Mouse (Mus musculus): ENCODE data around the gene Scn8a.

DNA sequence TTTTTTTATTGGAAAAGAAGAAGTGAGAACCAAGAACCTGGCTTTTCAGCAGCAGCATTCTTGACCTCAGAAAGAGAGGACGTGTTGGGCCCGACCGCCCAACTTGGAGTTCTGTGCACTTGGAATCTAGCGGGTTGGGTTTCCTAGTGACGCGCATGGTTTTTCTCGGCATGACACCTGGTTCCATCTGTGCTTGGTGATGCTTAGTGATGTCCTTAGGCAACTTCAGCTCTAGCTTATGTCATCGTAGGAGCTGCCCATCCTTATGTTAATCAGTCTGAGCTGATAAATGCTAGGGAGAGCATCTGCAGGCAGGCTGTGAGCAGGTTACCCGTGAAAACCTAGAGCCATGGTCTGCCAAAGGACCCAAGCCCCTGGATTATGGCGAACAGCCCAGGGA, 120.6 kb downstream of the Scn8a start:
- TF ChIP-seq USF1 (IDR thresholded peaks at IDR 0.05; ENCODE audit: low read depth), result no peak
- TF ChIP-seq FOSL1 (IDR thresholded peaks at IDR 0.05; ENCODE audit: insufficient read depth, low read length, poor library complexity, severe bottlenecking), result no peak
- no peak for TF ChIP-seq CTCF (IDR thresholded peaks at IDR 0.05; ENCODE audit: control insufficient read depth, insufficient read depth, insufficient read length)
